Mouse (Mus musculus) c-Kit-positive CD71-positive TER-119-negative erythroid progenitor cells, embryonic 14.5 days (primary cell): ENCODE data around the gene Tbc1d8.

Source experiments
- DNase-seq: peaks from one replicate; pipeline ENCODE4 v3.0.0-alpha.2; 2013; ENCODE audit warnings: low read depth

Gene Tbc1d8

DNA sequence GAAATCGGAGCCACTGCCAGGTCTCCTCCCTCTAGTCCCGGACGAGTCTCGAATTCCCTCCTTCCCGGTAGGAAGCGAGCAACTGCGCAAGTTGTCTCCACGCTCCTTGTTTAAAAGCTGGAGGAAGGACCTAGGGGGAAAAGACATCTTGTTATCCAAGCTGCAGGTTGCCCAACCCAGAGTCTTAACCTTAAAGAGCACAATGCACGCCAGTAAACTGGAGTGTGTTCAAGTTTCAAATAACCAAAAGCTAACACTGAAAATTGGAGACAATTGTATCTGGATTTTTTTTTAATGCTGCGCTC is 293 bp upstream of the Tbc1d8 start:
- DNase-seq, result no peak

GRCm38 (mm10) chr1:39477064-39477463 is 1.5 kb downstream of the Tbc1d8 start:
- DNase-seq, result no peak

DNA sequence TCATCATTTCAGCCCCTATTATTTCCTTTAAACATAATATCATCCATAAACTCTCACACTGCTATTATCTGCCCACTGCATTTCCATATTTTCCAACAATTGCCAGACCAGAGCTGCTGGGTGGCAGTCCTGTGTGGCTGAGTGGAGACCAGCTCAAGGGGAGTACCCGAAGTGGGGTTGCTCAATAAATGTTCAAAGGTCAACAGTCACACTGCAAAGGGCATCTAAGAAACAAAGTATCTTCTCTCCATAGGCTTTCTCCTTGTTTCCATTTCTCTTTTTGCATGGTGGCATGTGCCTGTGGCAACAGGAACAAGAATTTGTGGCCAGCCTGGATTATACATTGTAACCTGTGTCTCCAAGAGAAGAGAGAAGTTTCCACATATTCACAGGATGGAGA is 2.2 kb downstream of the Tbc1d8 start:
- no peak for DNase-seq

DNA sequence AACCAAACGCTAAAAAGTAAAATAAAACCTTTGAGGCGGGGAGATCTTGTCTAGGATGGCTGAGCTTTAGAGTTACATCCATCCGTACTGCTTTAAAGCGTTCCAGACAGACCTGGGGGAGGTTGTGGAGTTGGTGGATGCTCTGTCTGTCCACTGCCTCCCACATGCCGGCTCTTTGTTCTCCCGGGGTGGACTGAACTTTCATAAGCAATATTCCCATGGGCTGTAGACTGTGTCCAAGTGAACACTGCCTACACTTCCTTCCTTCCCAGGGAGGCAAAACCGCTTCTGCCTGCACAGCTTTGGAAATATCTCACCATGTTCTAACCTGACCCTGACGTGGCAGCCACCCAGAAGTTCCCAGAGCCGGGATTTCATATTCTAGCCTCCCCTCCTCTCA is 4.0 kb downstream of the Tbc1d8 start:
- DNase-seq, result no peak

GRCm38 (mm10) chr1:39471298-39471902 is 7.2 kb downstream of the Tbc1d8 start:
- no peak for DNase-seq

DNA sequence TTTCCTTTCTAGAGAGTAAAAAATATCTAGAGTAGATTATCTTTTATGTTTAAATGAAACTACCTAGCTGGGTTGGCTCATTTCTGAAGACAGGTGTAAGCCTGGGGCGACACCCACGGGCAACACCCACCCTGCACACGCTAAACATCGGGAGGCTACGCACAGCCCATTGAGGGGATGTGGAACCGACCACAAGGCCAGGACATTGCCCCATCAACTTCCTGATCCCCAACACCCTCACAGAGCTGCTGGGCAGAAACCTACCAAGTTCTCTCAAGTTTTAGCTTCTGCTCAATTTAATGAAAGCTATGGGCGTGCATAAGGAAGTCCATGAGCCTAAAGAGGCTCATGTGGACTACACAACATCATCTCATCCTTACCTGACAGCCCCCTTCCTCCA is 9.6 kb downstream of the Tbc1d8 start:
- DNase-seq, result no peak

- no peak for DNase-seq
These were observed 12.0 kb downstream of the Tbc1d8 start for GRCm38 (mm10) chr1:39466526-39466925.

GRCm38 (mm10) chr1:39464760-39465159 is 13.8 kb downstream of the Tbc1d8 start:
- DNase-seq, result no peak

GRCm38 (mm10) chr1:39462937-39463444 is 15.6 kb downstream of the Tbc1d8 start:
- no peak for DNase-seq

GRCm38 (mm10) chr1:39462036-39462435 is 16.5 kb downstream of the Tbc1d8 start:
- DNase-seq, result no peak

DNA sequence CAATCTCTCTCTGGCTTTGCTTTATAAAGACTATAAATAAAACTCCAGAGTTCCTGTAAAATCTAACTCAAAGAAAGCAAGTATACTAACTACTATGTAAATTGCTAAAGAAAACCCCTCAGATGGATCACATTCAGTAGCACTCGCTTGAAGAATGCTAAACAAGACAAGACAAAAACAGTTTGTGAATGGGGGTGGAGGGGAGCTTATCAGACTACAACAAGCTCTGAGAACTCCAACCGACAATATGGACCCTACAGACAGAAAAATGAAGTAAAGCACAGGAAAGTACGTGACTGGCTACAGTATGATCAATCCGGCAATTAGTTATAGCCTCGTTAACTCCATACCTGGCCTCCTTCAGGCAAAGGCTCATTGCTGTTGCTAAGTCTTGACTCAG is 18.1 kb downstream of the Tbc1d8 start:
- DNase-seq, result no peak

- no peak for DNase-seq
These were observed 20.4 kb downstream of the Tbc1d8 start for GRCm38 (mm10) chr1:39457887-39458874.

DNA sequence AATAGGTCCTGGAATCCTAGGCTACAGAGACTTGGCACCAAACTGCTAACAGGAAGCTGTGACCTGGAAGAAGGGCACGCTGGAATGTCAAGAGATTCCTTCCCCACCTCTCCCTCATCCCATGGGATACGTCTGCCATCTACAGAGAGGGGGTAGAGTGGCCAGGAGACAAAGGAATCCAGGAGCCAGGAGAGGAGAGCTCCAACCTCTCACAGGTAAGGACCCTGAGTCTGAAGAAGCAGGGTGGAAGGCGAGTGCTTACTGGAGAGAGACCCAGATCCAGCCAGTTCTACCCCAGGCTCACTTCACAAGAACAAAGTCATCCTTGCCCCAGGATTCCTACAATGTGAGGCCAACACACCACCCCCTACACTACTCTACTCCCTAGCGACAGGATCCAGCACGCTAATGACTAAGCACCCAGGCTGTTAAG is 22.1 kb downstream of the Tbc1d8 start:
- DNase-seq, result no peak

- DNase-seq, result no peak
These were observed 23.1 kb downstream of the Tbc1d8 start for GRCm38 (mm10) chr1:39455350-39456023.

- DNase-seq, result no peak
These were observed 23.8 kb downstream of the Tbc1d8 start for GRCm38 (mm10) chr1:39454783-39455175.

GRCm38 (mm10) chr1:39454108-39454782 is 24.3 kb downstream of the Tbc1d8 start:
- DNase-seq, result no peak

DNA sequence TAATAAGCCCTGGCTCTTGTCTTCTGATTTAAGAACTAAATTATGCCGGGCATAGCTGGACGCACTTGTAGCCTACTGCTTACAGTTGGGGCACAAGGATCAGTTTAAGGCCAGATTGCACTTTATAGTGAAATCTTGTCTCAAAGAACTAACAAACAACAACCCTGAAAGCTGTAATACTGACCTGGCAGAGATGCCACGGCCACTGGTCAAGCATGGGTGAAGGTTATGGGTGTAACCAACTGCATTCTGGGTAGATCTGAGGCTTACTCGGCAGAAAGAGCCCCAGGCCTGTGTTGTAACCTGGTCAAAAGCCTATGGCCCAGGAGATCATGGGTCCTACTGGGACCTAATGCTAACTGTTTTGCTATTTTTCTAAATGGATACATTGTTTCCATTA is 26.4 kb downstream of the Tbc1d8 start:
- no peak for DNase-seq

- no peak for DNase-seq
These were observed 28.4 kb downstream of the Tbc1d8 start for GRCm38 (mm10) chr1:39450069-39450728.

DNA sequence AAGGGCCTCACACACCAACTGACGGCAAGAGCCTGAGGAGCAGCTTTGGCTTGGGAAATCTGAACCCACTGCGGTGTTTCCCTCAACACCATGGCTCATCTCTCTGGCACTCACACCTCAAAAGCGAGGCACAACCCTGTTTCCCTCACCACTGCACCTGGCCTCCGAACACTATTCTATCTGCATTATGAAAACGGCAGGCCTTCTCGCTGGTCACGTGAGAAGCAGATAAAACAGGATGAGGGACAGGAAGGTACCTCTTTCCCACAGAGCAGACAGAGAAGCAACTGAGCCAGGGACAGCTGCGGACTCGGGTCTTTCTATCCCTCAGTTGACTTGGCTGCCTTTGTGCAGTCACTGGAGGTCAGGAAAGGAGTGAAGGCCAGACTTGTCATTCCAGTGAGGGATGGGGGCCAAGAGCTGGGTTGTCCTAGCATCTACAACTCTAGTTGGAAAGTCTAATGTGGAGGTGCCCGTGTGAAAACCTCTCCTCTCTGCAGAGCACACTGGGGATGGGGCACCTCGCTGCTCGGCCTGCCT is 29.2 kb downstream of the Tbc1d8 start:
- DNase-seq, result no peak

DNA sequence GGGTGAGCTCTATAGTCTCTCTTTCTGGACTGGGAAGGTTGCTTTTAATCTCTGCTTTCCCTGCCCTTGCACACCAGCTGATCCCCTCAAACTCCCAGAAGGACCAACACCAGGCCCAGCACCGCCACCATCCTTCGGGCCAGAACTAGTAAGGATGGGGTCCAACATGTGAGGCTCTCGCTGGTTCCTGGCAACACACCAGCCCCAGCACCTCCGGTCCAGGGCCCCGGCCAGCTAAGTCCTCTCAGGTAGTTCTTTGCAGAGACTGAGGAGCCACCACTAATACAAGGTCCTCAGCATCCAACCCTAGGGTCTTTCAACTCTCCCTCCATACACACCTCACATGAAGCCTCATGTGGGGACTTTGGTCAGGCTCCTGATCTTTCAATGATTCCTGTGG is 29.7 kb downstream of the Tbc1d8 start:
- no peak for DNase-seq

GRCm38 (mm10) chr1:39448238-39448637 is 30.3 kb downstream of the Tbc1d8 start:
- no peak for DNase-seq
